In genomic region chr1:92849491-92849890, GRCm38 (mm10) we compare ENCODE assay signal across 9 mouse cellular contexts. TPM values are rescaled to one million over a fixed set of nuclear protein-coding genes. Genes with fewer than 3 reads are reported as not detected.
A peak's percentile ranks its signal among the peaks of the same experiment; 100 is the strongest.
DNase-seq lines count a peak whose midpoint lies in the region; ATAC-seq and TF ChIP-seq lines count a peak whose summit lies in the region.
"Had no signal": no experiment of that assay in that cellular context is flagged by ENCODE, and none has a peak within 500 bp of the region (broad histone marks: within the 10 kb centered on the region; RNA-seq: fewer than 3 reads in every experiment).

No protein-coding gene starts in this region.

- no peak for TF ChIP-seq POLR2A in kidney, adult 2 months (IDR thresholded peaks at IDR 0.05; ENCODE audit: low read depth, low read length)

- peaks cover 67% of the 10 kb centered on the region for H3K4me1 ChIP-seq in forebrain, embryonic 13.5 days
- peaks cover 15% of the 10 kb centered on the region; the same call in 1 of the 2 replicates for H3K4me1 ChIP-seq in kidney, embryonic 14.5 days (ENCODE audit: control insufficient read depth, insufficient read depth, low read length)
- no peaks in the 10 kb centered on the region for H3K4me1 ChIP-seq in kidney, adult 2 months (ENCODE audit: control insufficient read depth, insufficient read depth, low read length)

- no peaks in the 10 kb centered on the region for H3K27me3 ChIP-seq in forebrain, embryonic 13.5 days
- no peaks in the 10 kb centered on the region; the same call in 1 of the 2 replicates for H3K27me3 ChIP-seq in kidney, embryonic 14.5 days (ENCODE audit: control insufficient read depth, insufficient read depth, low read length)
- no peaks in the 10 kb centered on the region for H3K27me3 ChIP-seq in kidney, adult 2 months (replicated peaks; ENCODE audit: control insufficient read depth, insufficient read depth, low read length)

- DNase-seq in thymus, postnatal 25 days = peak; percentile 19
- DNase-seq in thymus, adult 18-20 months = no peak
- DNase-seq in kidney, adult 2 months = no peak
- DNase-seq in gastrocnemius, postnatal 14 days = no peak
- DNase-seq: lung, postnatal 14 days had no signal

- no peak for TF ChIP-seq CTCF in kidney, adult 2 months (conservative IDR thresholded peaks at IDR 0.05; ENCODE audit: insufficient read depth, insufficient read length, low read depth, low read length)

- peak overlapping the region; percentile 72 for H3K9ac ChIP-seq in forebrain, embryonic 13.5 days
- H3K9ac ChIP-seq in kidney, embryonic 14.5 days (ENCODE audit: low read depth, low read length) = no peak overlapping the region

- no peak for ATAC-seq in forebrain, embryonic 13.5 days
- peak; percentile 47; the same call in 1 of the 2 replicates for ATAC-seq in megakaryocyte progenitor cell, adult 5-6 weeks (replicated peaks; ENCODE audit: poor library complexity)
- ATAC-seq in kidney, embryonic 14.5 days (ENCODE audit: low FRiP score, low TSS enrichment) = no peak

- 83% methylated on average over 2 of the region's 2 CpGs for WGBS in forebrain, embryonic 13.5 days
- 73% methylated on average over 2 of the region's 2 CpGs for WGBS in kidney, embryonic 14.5 days
- 69% methylated on average over 2 of the region's 2 CpGs for WGBS in kidney, adult 2 months

- H3K36me3 ChIP-seq in forebrain, embryonic 13.5 days (ENCODE audit: poor library complexity, severe bottlenecking) = peaks cover 42% of the 10 kb centered on the region
- peaks cover 5% of the 10 kb centered on the region for H3K36me3 ChIP-seq in kidney, embryonic 14.5 days (ENCODE audit: control insufficient read depth, insufficient read depth, low read length)
- H3K36me3 ChIP-seq in kidney, adult 2 months (ENCODE audit: control insufficient read depth, insufficient read depth, low read length) = no peaks in the 10 kb centered on the region

- H3K27ac ChIP-seq in forebrain, embryonic 13.5 days = peak overlapping the region; percentile 87
- H3K27ac ChIP-seq in kidney, embryonic 14.5 days (ENCODE audit: low read depth, low read length) = no peak overlapping the region
- H3K27ac ChIP-seq in kidney, adult 2 months (ENCODE audit: insufficient read depth, low read depth, low read length) = no peak overlapping the region
- H3K27ac ChIP-seq: kidney, postnatal 0 days had no signal

- H3K4me2 ChIP-seq in forebrain, embryonic 13.5 days = peak overlapping the region; percentile 65
- no peak overlapping the region for H3K4me2 ChIP-seq in kidney, embryonic 14.5 days (replicated peaks; ENCODE audit: low read depth, low read length)

- intact Hi-C loops in gastrocnemius, postnatal 14 days (cut with DNase I; ENCODE audit: low total_unique reads) = no loop called here

- no peaks in the 10 kb centered on the region for H3K9me3 ChIP-seq in forebrain, embryonic 13.5 days (replicated peaks)
- no peaks in the 10 kb centered on the region for H3K9me3 ChIP-seq in kidney, embryonic 14.5 days (ENCODE audit: control insufficient read depth, low read length)

- peak overlapping the region; percentile 46 for H3K4me3 ChIP-seq in forebrain, embryonic 13.5 days
- no peak overlapping the region for H3K4me3 ChIP-seq in kidney, embryonic 14.5 days (ENCODE audit: low read length)
- no peak overlapping the region for H3K4me3 ChIP-seq in kidney, adult 2 months (ENCODE audit: insufficient read depth, low read depth, low read length)

RNA-seq across cellular contexts. Expression of gene Gpc1, which starts 18.0 kb away (rescaled TPM):
- polyA plus RNA-seq in forebrain, embryonic 13.5 days (2015; fragmentation: Nextera tagmentation; extraction: Ambion mirVana) = 115 and 117 TPM in 2 replicates
- total RNA-seq in megakaryocyte progenitor cell, adult 5-6 weeks (2015) = 41.5 and 51.3 TPM in 2 replicates
- total RNA-seq in megakaryocyte progenitor cell, adult 5-6 weeks (2017) = 58.8 and 70.5 TPM in 2 replicates
- 46.1 and 55.6 TPM in 2 replicates for polyA plus RNA-seq in kidney, embryonic 14.5 days (2014; fragmentation: Nextera tagmentation; extraction: Ambion mirVana)
- 21.8 and 24.0 TPM in 2 replicates for polyA plus RNA-seq in kidney, adult 2 months (2012; rRNA removed)
- total RNA-seq in gastrocnemius, postnatal 14 days (2021) = 100 to 1,000 TPM; 239 to 251 TPM

RNA-seq across cellular contexts. Expression of gene Ankmy1, which starts 53.2 kb away (rescaled TPM):
- polyA plus RNA-seq in forebrain, embryonic 13.5 days (2015; fragmentation: Nextera tagmentation; extraction: Ambion mirVana) = 0.71 and 1.4 TPM in 2 replicates
- total RNA-seq in megakaryocyte progenitor cell, adult 5-6 weeks (2015) = 0.27 TPM in 1 of 2 replicates, not detected in the other
- 0.34 TPM in 1 of 2 replicates, not detected in the other for total RNA-seq in megakaryocyte progenitor cell, adult 5-6 weeks (2017)
- polyA plus RNA-seq in kidney, embryonic 14.5 days (2014; fragmentation: Nextera tagmentation; extraction: Ambion mirVana) = 1.1 and 1.4 TPM in 2 replicates
- polyA plus RNA-seq in kidney, adult 2 months (2012; rRNA removed) = 0.65 and 0.75 TPM in 2 replicates
- total RNA-seq in gastrocnemius, postnatal 14 days (2021) = under 1 TPM; 0.14 to 0.22 TPM

RNA-seq across cellular contexts. Expression of gene Dusp28, which starts 57.3 kb away (rescaled TPM):
- 16.6 and 17.5 TPM in 2 replicates for polyA plus RNA-seq in forebrain, embryonic 13.5 days (2015; fragmentation: Nextera tagmentation; extraction: Ambion mirVana)
- total RNA-seq in megakaryocyte progenitor cell, adult 5-6 weeks (2015) = 8.5 and 10.0 TPM in 2 replicates
- total RNA-seq in megakaryocyte progenitor cell, adult 5-6 weeks (2017) = 2.2 and 2.9 TPM in 2 replicates
- 12.5 and 13.7 TPM in 2 replicates for polyA plus RNA-seq in kidney, embryonic 14.5 days (2014; fragmentation: Nextera tagmentation; extraction: Ambion mirVana)
- polyA plus RNA-seq in kidney, adult 2 months (2012; rRNA removed) = 36.6 and 42.6 TPM in 2 replicates
- 10 to 100 TPM; 25.7 to 26.0 TPM for total RNA-seq in gastrocnemius, postnatal 14 days (2021)
